Mouse (Mus musculus) layer of hippocampus, adult 18-20 months (tissue): ENCODE measurements around the gene Sh3glb1. TPM values are rescaled to one million over a fixed set of nuclear protein-coding genes. Genes with fewer than 3 reads are reported as not detected.

ENCODE experiments used
- DNase-seq, 2 experiments: peaks; one replicate each; pipeline ENCODE4 v3.0.0; 2022; ENCODE audit warnings: low spot score in 2 of 2
- total RNA-seq, 2 experiments: library from RNA; stranded (reverse); gene quantifications; 2 replicates each; pipeline ENCODE4 v1.2.3; 2021

Gene Sh3glb1
- total RNA-seq, 2 experiments from 2014 or later = 53.0 to 54.0 TPM

GRCm38 (mm10) chr3:144715901-144716300 lies 4.2 kb downstream of the Sh3glb1 start:
- DNase-seq = no peak

- no peak for DNase-seq
Observed at GRCm38 (mm10) chr3:144715033-144715432, 5.1 kb downstream of the Sh3glb1 start.

- no peak for DNase-seq
Observed at GRCm38 (mm10) chr3:144714606-144715005, 5.5 kb downstream of the Sh3glb1 start.

GRCm38 (mm10) chr3:144714126-144714525 lies 6.0 kb downstream of the Sh3glb1 start:
- no peak for DNase-seq

- no peak for DNase-seq
Observed at GRCm38 (mm10) chr3:144711607-144712206, 8.4 kb downstream of the Sh3glb1 start.

GRCm38 (mm10) chr3:144708612-144709011 lies 11.5 kb downstream of the Sh3glb1 start:
- DNase-seq = no peak

- DNase-seq = no peak
Observed at GRCm38 (mm10) chr3:144703959-144704358, 16.2 kb downstream of the Sh3glb1 start.

- DNase-seq = no peak
Observed at GRCm38 (mm10) chr3:144698790-144699433, 21.2 kb downstream of the Sh3glb1 start.

- no peak for DNase-seq
Observed at GRCm38 (mm10) chr3:144697942-144698341, 22.2 kb downstream of the Sh3glb1 start.

GRCm38 (mm10) chr3:144697154-144697553 lies 23.0 kb downstream of the Sh3glb1 start:
- DNase-seq = no peak

GRCm38 (mm10) chr3:144694941-144695340 lies 25.2 kb downstream of the Sh3glb1 start:
- DNase-seq = no peak

- no peak for DNase-seq
Observed at GRCm38 (mm10) chr3:144694040-144694439, 26.1 kb downstream of the Sh3glb1 start.

GRCm38 (mm10) chr3:144692052-144692451 lies 28.1 kb downstream of the Sh3glb1 start:
- no peak for DNase-seq

GRCm38 (mm10) chr3:144689236-144689635 lies 30.9 kb downstream of the Sh3glb1 start:
- DNase-seq = no peak

GRCm38 (mm10) chr3:144688284-144688683 lies 31.9 kb downstream of the Sh3glb1 start:
- DNase-seq = no peak

- DNase-seq = no peak
Observed at GRCm38 (mm10) chr3:144687618-144688017, 32.5 kb downstream of the Sh3glb1 start.

GRCm38 (mm10) chr3:144686146-144686545 lies 34.0 kb downstream of the Sh3glb1 start:
- no peak for DNase-seq

GRCm38 (mm10) chr3:144683136-144683814 lies 36.9 kb downstream of the Sh3glb1 start:
- no peak for DNase-seq

- no peak for DNase-seq
Observed at GRCm38 (mm10) chr3:144681542-144681941, 38.6 kb downstream of the Sh3glb1 start.

- DNase-seq = no peak
Observed at GRCm38 (mm10) chr3:144679701-144680159, 40.4 kb downstream of the Sh3glb1 start.

- no peak for DNase-seq
Observed at GRCm38 (mm10) chr3:144679137-144679536, 41.0 kb downstream of the Sh3glb1 start.

- no peak for DNase-seq
Observed at GRCm38 (mm10) chr3:144677751-144678150, 42.4 kb downstream of the Sh3glb1 start.
